Comparison of ENCODE assay signal across 8 mouse cellular contexts in genomic region chr11:77606835-77607537, GRCm38 (mm10). TPM values are rescaled to one million over a fixed set of nuclear protein-coding genes. Genes with fewer than 3 reads are reported as not detected.
DNase-seq lines count a peak whose midpoint lies in the region; ATAC-seq lines count a peak whose summit lies in the region.

No protein-coding gene starts in this region.

- H3K4me3 ChIP-seq in forebrain, embryonic 13.5 days = peak overlapping the region; percentile 99

- intact Hi-C loops in heart, postnatal 25 days (cut with DNase I) = loop anchor here (10.0 kb wide), 1 partner anchor 92 kb away; the partner anchor contains the start of genes Abhd15, Gm10392 and Trp53i13

- H3K4me2 ChIP-seq in forebrain, embryonic 13.5 days = peak overlapping the region; percentile 93

- peak; percentile 74 for DNase-seq in MEL-GATA-1-ER (ENCODE audit: extremely low read depth, low read depth)
- peak; percentile 14 for DNase-seq in heart, postnatal 25 days (ENCODE audit: low spot score)
- DNase-seq in layer of hippocampus, adult 9-11 months = peak; percentile 17
- DNase-seq in lung, postnatal 14 days = peak; percentile 38
- peak; percentile 33 for DNase-seq in ovary, postnatal 14 days (ENCODE audit: low spot score)
- peak; percentile 61 to 72 for DNase-seq in thymus, postnatal 36 days

- peak overlapping the region; percentile 96 for H3K27ac ChIP-seq in forebrain, embryonic 13.5 days

- H3K9ac ChIP-seq in forebrain, embryonic 13.5 days = peak overlapping the region; percentile 99

- H3K9me3 ChIP-seq in forebrain, embryonic 13.5 days (replicated peaks) = no peaks in the 10 kb centered on the region

- ATAC-seq in cerebellum, adult (ENCODE audit: insufficient number of reproducible peaks, low FRiP score, low TSS enrichment) = peak; percentile 28; the same call in 1 of the 2 replicates
- ATAC-seq in forebrain, embryonic 13.5 days = peak; percentile 48

- H3K4me1 ChIP-seq in forebrain, embryonic 13.5 days = peaks cover 37% of the 10 kb centered on the region

- H3K27me3 ChIP-seq in forebrain, embryonic 13.5 days = no peaks in the 10 kb centered on the region

- H3K36me3 ChIP-seq in forebrain, embryonic 13.5 days (ENCODE audit: poor library complexity, severe bottlenecking) = no peaks in the 10 kb centered on the region

- under 1% methylated on average over 19 of the region's 48 CpGs for WGBS in forebrain, embryonic 13.5 days

RNA-seq across cellular contexts. Expression of gene Taok1, which starts 0.6 kb away (rescaled TPM):
- 25.8 and 28.5 TPM in 2 replicates for polyA plus RNA-seq in forebrain, embryonic 13.5 days (2015; fragmentation: Nextera tagmentation; extraction: Ambion mirVana)
- total RNA-seq in heart, postnatal 25 days (2021) = 10 to 100 TPM; 51.8 to 58.4 TPM

Comparison
In these comparisons a context has a peak if more than half of its experiments do, and no peak if none do; other contexts are left out.
1. Peak in every context shown above with its lines: DNase-seq, ATAC-seq, H3K4me3 ChIP-seq and H3K27ac ChIP-seq.
2. DNase-seq: peak in every context shown above with its lines; median percentile 74 in MEL-GATA-1-ER; 66 in thymus, postnatal 36 days; 38 in lung, postnatal 14 days; 33 in ovary, postnatal 14 days; 17 in layer of hippocampus, adult 9-11 months; 14 in heart, postnatal 25 days.